Mouse (Mus musculus) skeletal muscle tissue, postnatal 0 days (tissue): ENCODE measurements around the gene Gipc1. TPM values are rescaled to one million over a fixed set of nuclear protein-coding genes. Genes with fewer than 3 reads are reported as not detected.

Experiments
- polyA plus RNA-seq: library from polyadenylated mRNA; unstranded; fragments of >200 nt; fragmentation: Nextera tagmentation; extraction: Ambion mirVana; gene quantifications from 2 replicates; pipeline ENCODE4 v1.2.1, GENCODE M21; 2015

The Gipc1 gene
- polyA plus RNA-seq: 72.1 and 81.6 TPM in 2 replicates

GRCm38 (mm10) chr8:83652030-83652743 is at the start of gene Gipc1:
Gene Gipc1, plus strand, starts transcription at chr8:83652677.

GRCm38 (mm10) chr8:83607661-83608397 is 44.6 kb upstream of the Gipc1 start, which contains the start of the genes Tecr and Dnajb1:
Gene Tecr, minus strand, starts transcription at chr8:83607971.
Gene Dnajb1, plus strand, starts transcription at chr8:83608193.

GRCm38 (mm10) chr8:83665969-83666865 is 13.7 kb downstream of the Gipc1 start, which contains the start of gene Ptger1:
Gene Ptger1, plus strand, starts transcription at chr8:83666678.

GRCm38 (mm10) chr8:83698661-83699453 is 46.4 kb downstream of the Gipc1 start, which contains the start of gene Pkn1:
Gene Pkn1, minus strand, starts transcription at chr8:83699179.

Other genes starting within 250 kb of the Gipc1 start
- gene Scoc, start 194.3 kb upstream of the Gipc1 start, polyA plus RNA-seq: 54.2 and 62.0 TPM in 2 replicates
- not detected in 2 replicates for gene Olfr370, start 116.9 kb upstream of the Gipc1 start, polyA plus RNA-seq
- gene Ndufb7, start 86.0 kb upstream of the Gipc1 start, polyA plus RNA-seq: 696 and 775 TPM in 2 replicates
- gene Tecr, start 44.7 kb upstream of the Gipc1 start, polyA plus RNA-seq: 252 and 262 TPM in 2 replicates
- gene Dnajb1, start 44.5 kb upstream of the Gipc1 start, polyA plus RNA-seq: 20.7 and 22.4 TPM in 2 replicates
- 0.15 and 0.21 TPM in 2 replicates for gene Ptger1, start 14.0 kb downstream of the Gipc1 start, polyA plus RNA-seq
- gene Pkn1, start 46.5 kb downstream of the Gipc1 start, polyA plus RNA-seq: 16.1 and 17.8 TPM in 2 replicates
- gene Ddx39, start 62.5 kb downstream of the Gipc1 start, polyA plus RNA-seq: 38.8 and 42.0 TPM in 2 replicates
- 42.7 and 50.2 TPM in 2 replicates for gene Adgre5, start 88.6 kb downstream of the Gipc1 start, polyA plus RNA-seq
- gene Adgrl1, start 247.4 kb downstream of the Gipc1 start, polyA plus RNA-seq: 3.8 and 3.9 TPM in 2 replicates